Mouse (Mus musculus) lung, postnatal 0 days (tissue): ENCODE data around the gene Dnah12.

Source experiments
- CTCF ChIP-seq: IDR thresholded peaks from 2 replicates; pipeline ENCODE4 v1.5.1; 2016; ENCODE audit warnings: antibody characterized with exemption, mild to moderate bottlenecking
- EP300 ChIP-seq: IDR thresholded peaks from 2 replicates; pipeline ENCODE4 v1.6.1; 2016; ENCODE audit warnings: antibody characterized with exemption, mild to moderate bottlenecking, control low read depth

- no peak for TF ChIP-seq CTCF
- TF ChIP-seq EP300, result no peak
Measured at GRCm38 (mm10) chr14:26881700-26882099, 188.6 kb downstream of the Dnah12 start.
